Mouse (Mus musculus): Measurements from ENCODE around the gene Retreg1. TPM values are rescaled to one million over a fixed set of nuclear protein-coding genes. Genes with fewer than 3 reads are reported as not detected.
A peak's percentile ranks its signal among the peaks of the same experiment; 100 is the strongest.

Retreg1 gene
- polyA plus RNA-seq, 1 experiment, result 32.8 TPM

DNA sequence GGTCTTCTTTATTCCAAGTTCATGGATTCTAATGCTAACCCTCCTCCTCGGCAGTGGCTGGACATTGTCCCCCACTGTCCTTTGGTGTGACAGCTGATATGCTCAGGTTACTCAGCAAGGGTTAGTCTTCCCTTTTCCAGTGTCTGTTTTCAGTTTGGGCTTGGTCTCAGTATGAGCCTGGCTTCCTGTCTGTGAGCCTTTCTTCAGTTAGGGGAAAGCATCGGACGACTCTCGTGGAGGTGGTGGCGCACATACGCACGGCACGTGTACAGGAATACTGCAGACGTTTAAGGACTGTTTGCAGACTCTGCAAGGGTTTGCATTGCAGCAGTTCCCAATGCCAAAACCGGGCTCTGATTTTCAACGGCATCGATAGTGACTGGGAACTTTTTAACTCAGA lies 54.6 kb downstream of the Retreg1 start:
- no peaks in the 10 kb centered on the region for H3K36me3 ChIP-seq (ENCODE audit: control insufficient read depth, insufficient read depth)

DNA sequence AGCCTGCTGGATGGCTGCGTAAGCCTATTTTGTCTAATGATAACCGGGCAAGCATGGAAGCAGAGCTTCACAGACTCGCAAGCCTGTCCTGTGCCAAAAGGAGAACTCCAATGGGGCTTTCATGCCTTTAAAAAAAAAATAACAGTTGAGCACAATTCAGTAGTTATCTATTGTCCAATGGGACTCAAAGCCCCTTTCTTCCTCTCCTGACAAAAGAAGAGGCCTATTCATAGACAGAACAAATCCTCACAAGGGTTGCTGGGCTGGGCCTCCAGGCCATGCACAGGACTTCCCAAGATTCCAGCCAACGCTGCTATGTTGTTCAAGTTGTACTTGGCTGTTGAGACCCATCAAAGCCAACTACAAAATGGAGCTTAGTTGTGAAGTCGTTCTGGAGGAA lies 56.0 kb downstream of the Retreg1 start:
- H3K4me2 ChIP-seq (ENCODE audit: low read depth), result no peak overlapping the region
- no peaks in the 10 kb centered on the region for H3K36me3 ChIP-seq (ENCODE audit: control insufficient read depth, insufficient read depth)
- H3K27me3 ChIP-seq (ENCODE audit: control insufficient read depth, insufficient read depth, insufficient read length), result no peaks in the 10 kb centered on the region
- no peak overlapping the region for H3ac ChIP-seq (ENCODE audit: control insufficient read depth, insufficient read length)
- H3K79me2 ChIP-seq (ENCODE audit: control insufficient read depth, insufficient read depth), result peaks cover 10% of the 10 kb centered on the region
- TF ChIP-seq TCF12 (IDR thresholded peaks at IDR 0.05; ENCODE audit: insufficient read depth, poor library complexity, severe bottlenecking), result no peak
- TF ChIP-seq POLR2A (IDR thresholded peaks at IDR 0.05; ENCODE audit: insufficient read length, low read depth), result no peak
- no peak for TF ChIP-seq MYOG (IDR thresholded peaks at IDR 0.05; ENCODE audit: control insufficient read depth in 1 of 3, insufficient read depth in 1 of 3, insufficient read length in 2 of 3, low read depth in 2 of 3)
- TF ChIP-seq TCF3 (IDR thresholded peaks at IDR 0.05; ENCODE audit: insufficient read length, low read depth), result no peak
- TF ChIP-seq MAX (IDR thresholded peaks at IDR 0.05; ENCODE audit: low read depth), result no peak
- TF ChIP-seq SRF (IDR thresholded peaks at IDR 0.05; ENCODE audit: control insufficient read depth, insufficient read length, low read depth), result no peak
- TF ChIP-seq USF1 (IDR thresholded peaks at IDR 0.05; ENCODE audit: low read depth), result no peak
- TF ChIP-seq E2F4 (IDR thresholded peaks at IDR 0.05; ENCODE audit: insufficient read depth), result no peak
- no peak for TF ChIP-seq POLR2AphosphoS2 (IDR thresholded peaks at IDR 0.05; ENCODE audit: insufficient read length, low read depth)
- no peak for TF ChIP-seq CEBPB (IDR thresholded peaks at IDR 0.05; ENCODE audit: insufficient read depth, poor library complexity, severe bottlenecking)
- TF ChIP-seq REST (IDR thresholded peaks at IDR 0.05; ENCODE audit: insufficient read depth, insufficient read length), result no peak
- TF ChIP-seq MYOD1 (IDR thresholded peaks at IDR 0.05; ENCODE audit: control insufficient read depth in 1 of 3, insufficient read length in 2 of 3, low read depth in 2 of 3), result no peak
- no peak overlapping the region for H3K4me3 ChIP-seq

More for the DNA sequence above, 54.6 kb downstream of the Retreg1 start:
- H3K79me2 ChIP-seq (ENCODE audit: control insufficient read depth, insufficient read depth), result peaks cover 5% of the 10 kb centered on the region
- no peak overlapping the region for H3K4me3 ChIP-seq
- no peak overlapping the region for H3K4me2 ChIP-seq (ENCODE audit: low read depth)
- H3ac ChIP-seq (ENCODE audit: control insufficient read depth, insufficient read length), result no peak overlapping the region
- TF ChIP-seq MYOG (IDR thresholded peaks at IDR 0.05; ENCODE audit: control insufficient read depth in 1 of 3, insufficient read depth in 1 of 3, insufficient read length in 2 of 3, low read depth in 2 of 3) (peak in 1 of 3 experiments; percentile 19), POLR2A (IDR thresholded peaks at IDR 0.05; ENCODE audit: insufficient read length, low read depth) (no peak), SRF (IDR thresholded peaks at IDR 0.05; ENCODE audit: control insufficient read depth, insufficient read length, low read depth) (no peak), MYOD1 (IDR thresholded peaks at IDR 0.05; ENCODE audit: control insufficient read depth in 1 of 3, insufficient read length in 2 of 3, low read depth in 2 of 3) (peak in 1 of 3 experiments; percentile 60), E2F4 (IDR thresholded peaks at IDR 0.05; ENCODE audit: insufficient read depth) (no peak)
- no peaks in the 10 kb centered on the region for H3K27me3 ChIP-seq (ENCODE audit: control insufficient read depth, insufficient read depth, insufficient read length)

DNA sequence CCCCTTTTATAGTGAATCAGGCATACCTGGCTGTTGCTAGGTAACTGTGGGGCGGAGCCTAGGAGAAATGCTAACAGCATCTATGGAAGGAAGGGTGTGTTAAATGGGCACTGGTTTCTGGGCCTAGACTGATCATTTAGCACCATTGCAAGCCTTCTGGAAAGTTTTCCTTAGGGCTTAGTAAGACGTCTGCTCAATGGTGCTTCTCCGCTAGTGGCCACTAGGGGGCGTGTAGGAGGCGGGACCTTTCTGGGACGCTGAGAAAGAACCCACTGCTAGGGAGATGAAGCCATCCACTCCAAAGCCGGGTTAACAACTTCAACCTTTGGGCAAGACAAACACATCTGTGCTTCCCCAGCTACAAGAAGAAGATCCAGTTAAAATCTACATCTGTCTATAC lies 57.6 kb downstream of the Retreg1 start:
- H3K79me2 ChIP-seq (ENCODE audit: control insufficient read depth, insufficient read depth), result peaks cover 14% of the 10 kb centered on the region
- H3K4me2 ChIP-seq (ENCODE audit: low read depth), result no peak overlapping the region
- H3K36me3 ChIP-seq (ENCODE audit: control insufficient read depth, insufficient read depth), result no peaks in the 10 kb centered on the region
- TF ChIP-seq POLR2A (IDR thresholded peaks at IDR 0.05; ENCODE audit: insufficient read length, low read depth) (no peak), TCF12 (IDR thresholded peaks at IDR 0.05; ENCODE audit: insufficient read depth, poor library complexity, severe bottlenecking) (no peak), REST (IDR thresholded peaks at IDR 0.05; ENCODE audit: insufficient read depth, insufficient read length) (no peak), POLR2AphosphoS2 (IDR thresholded peaks at IDR 0.05; ENCODE audit: insufficient read length, low read depth) (no peak), MYOD1 (IDR thresholded peaks at IDR 0.05; ENCODE audit: control insufficient read depth in 1 of 3, insufficient read length in 2 of 3, low read depth in 2 of 3) (no peak), USF1 (IDR thresholded peaks at IDR 0.05; ENCODE audit: low read depth) (no peak), SRF (IDR thresholded peaks at IDR 0.05; ENCODE audit: control insufficient read depth, insufficient read length, low read depth) (no peak), E2F4 (IDR thresholded peaks at IDR 0.05; ENCODE audit: insufficient read depth) (no peak), MAX (IDR thresholded peaks at IDR 0.05; ENCODE audit: low read depth) (no peak)
- H3K27me3 ChIP-seq (ENCODE audit: control insufficient read depth, insufficient read depth, insufficient read length), result no peaks in the 10 kb centered on the region
- H3K4me3 ChIP-seq, result no peak overlapping the region
- H3ac ChIP-seq (ENCODE audit: control insufficient read depth, insufficient read length), result no peak overlapping the region

DNA sequence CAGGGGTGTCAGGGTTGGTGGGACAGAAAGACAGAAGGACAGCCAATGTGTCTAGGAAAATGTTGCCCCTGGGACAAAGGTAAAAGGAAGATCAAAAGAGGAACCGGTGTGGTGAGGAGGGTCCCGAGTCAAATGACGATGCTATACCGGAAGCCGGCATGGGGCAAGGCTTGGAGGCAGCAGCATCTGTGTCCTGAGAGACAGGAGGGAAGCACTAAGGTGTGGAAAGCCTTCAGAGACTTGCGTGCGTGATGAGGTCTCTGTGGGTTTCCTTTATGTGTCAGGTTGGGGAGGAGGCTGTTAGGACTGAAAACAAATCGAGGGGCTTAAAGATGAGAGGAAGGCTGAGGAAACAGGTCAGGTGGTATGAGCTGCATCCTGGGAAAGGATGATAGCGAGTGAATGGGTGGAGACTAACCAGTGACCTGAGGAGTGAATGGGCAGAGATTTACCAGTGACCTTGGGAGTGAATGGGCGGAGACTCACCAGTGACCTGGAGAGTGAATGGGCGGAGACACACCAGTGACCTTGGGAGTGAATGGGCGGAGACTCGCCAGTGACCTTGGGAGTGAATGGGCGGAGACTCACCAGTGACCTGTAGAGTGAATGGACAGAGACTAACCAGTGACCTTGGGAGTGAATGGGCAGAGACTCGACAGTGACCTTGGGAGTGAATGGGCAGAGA lies 60.1 kb downstream of the Retreg1 start:
- Histone ChIP-seq H3K27me3 (ENCODE audit: control insufficient read depth, insufficient read depth, insufficient read length) (no peaks in the 10 kb centered on the region), H3K79me2 (ENCODE audit: control insufficient read depth, insufficient read depth) (peaks cover 25% of the 10 kb centered on the region), H3ac (ENCODE audit: control insufficient read depth, insufficient read length) (no peak overlapping the region), H3K4me3 (no peak overlapping the region), H3K4me2 (ENCODE audit: low read depth) (no peak overlapping the region), H3K36me3 (ENCODE audit: control insufficient read depth, insufficient read depth) (no peaks in the 10 kb centered on the region)
- no peak for TF ChIP-seq USF1 (IDR thresholded peaks at IDR 0.05; ENCODE audit: low read depth)
- TF ChIP-seq TCF3 (IDR thresholded peaks at IDR 0.05; ENCODE audit: insufficient read length, low read depth), result no peak
- no peak for TF ChIP-seq REST (IDR thresholded peaks at IDR 0.05; ENCODE audit: insufficient read depth, insufficient read length)
- TF ChIP-seq E2F4 (IDR thresholded peaks at IDR 0.05; ENCODE audit: insufficient read depth), result no peak
- no peak for TF ChIP-seq CEBPB (IDR thresholded peaks at IDR 0.05; ENCODE audit: insufficient read depth, poor library complexity, severe bottlenecking)
- TF ChIP-seq POLR2AphosphoS2 (IDR thresholded peaks at IDR 0.05; ENCODE audit: insufficient read length, low read depth), result no peak
- TF ChIP-seq SRF (IDR thresholded peaks at IDR 0.05; ENCODE audit: control insufficient read depth, insufficient read length, low read depth), result no peak
- TF ChIP-seq MYOG (IDR thresholded peaks at IDR 0.05; ENCODE audit: control insufficient read depth in 1 of 3, insufficient read depth in 1 of 3, insufficient read length in 2 of 3, low read depth in 2 of 3), result no peak
- no peak for TF ChIP-seq MAX (IDR thresholded peaks at IDR 0.05; ENCODE audit: low read depth)
- TF ChIP-seq TCF12 (IDR thresholded peaks at IDR 0.05; ENCODE audit: insufficient read depth, poor library complexity, severe bottlenecking), result no peak
- TF ChIP-seq POLR2A (IDR thresholded peaks at IDR 0.05; ENCODE audit: insufficient read length, low read depth), result no peak
- TF ChIP-seq MYOD1 (IDR thresholded peaks at IDR 0.05; ENCODE audit: control insufficient read depth in 1 of 3, insufficient read length in 2 of 3, low read depth in 2 of 3), result no peak

Data from myocyte (in vitro differentiated cells).